Mouse (Mus musculus): ENCODE results near the gene Cdh13. TPM values are rescaled to one million over a fixed set of nuclear protein-coding genes. Genes with fewer than 3 reads are reported as not detected.

The Cdh13 gene
- total RNA-seq, 2 experiments from 2014 or later, result 182 to 194 TPM

DNA sequence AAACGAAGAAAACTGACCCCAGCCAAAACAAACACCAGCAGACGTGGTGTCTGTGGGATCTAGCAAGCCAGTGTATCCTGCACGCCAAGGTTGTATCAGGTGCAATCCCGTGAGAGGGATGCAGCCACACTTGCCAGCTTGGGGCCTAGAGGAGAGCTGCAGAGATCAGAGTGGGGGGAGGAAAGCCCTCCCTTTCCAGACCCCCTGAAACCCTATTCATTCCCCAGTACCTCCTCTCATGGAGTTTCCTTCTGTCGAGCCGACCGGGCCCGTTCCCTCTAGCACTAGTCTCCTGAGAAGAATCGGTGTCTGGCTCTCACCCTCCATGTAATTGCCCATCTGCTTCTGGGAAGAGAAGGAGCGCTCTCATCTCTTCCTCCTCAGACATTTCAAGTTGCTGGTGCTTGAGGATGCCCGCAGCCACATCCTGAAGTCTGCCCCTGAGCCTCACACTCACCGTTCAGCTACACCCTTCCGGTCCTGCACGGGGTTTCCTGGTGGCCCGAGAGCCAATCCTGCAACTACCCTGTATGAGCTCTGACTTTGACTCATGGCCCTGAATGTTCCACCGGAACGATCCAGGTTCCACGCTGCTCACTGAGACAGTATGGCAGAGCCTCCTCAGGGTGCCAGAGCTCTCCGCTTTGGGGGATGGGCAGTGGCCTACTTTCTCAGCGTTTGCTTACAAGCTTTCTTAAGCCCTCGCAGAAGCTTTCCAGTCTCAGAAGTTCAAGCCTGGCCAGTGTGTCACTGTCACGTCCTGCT, 351.9 kb downstream of the Cdh13 start:
- intact Hi-C loops (cut with DNase I), result no loop called here

DNA sequence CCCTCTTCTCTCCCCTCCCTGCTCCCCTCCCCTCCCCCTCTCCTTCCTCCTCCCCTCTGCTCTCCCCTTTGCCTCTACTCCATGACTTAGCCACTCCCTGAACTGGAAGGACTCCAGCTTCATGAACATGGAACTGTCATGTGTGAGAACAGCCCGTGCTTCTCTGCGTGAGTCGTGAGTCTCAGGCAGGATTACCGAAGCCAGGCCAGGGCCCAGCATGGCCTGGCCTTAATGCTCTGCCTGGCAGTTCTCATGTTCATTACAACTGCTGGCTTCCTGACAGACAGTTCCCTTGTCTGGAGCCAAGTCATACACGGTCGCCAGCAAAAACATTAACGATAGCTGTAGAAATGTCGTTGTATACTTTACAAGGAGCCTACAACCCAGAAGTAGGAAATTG, 356.1 kb downstream of the Cdh13 start:
- intact Hi-C loops (cut with DNase I), result no loop called here

More for the DNA sequence above, 351.9 kb downstream of the Cdh13 start:
- DNase-seq, result no peak

DNA sequence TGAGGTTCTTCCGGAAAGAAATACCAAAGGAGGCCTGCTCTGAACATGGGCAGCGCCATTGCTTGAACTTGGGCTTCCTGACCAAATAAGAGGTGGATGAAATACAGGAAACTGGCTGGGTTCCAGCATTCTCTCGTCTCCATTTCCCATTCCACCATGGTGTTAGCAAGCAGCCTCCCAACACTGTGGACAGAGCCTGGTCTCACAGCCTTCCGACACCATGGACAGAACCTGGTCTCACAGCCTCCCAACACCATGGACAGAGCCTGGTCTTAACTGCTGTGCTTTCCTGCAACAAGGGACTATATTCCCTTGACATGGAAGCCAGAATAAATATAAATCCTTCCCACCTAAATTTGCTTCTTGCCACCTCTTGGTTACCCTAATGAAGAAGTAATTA, 358.3 kb downstream of the Cdh13 start:
- no peak for DNase-seq
- intact Hi-C loops (cut with DNase I), result no loop called here

More for the DNA sequence above, 356.1 kb downstream of the Cdh13 start:
- DNase-seq, result peak; percentile 3 to 52

DNA sequence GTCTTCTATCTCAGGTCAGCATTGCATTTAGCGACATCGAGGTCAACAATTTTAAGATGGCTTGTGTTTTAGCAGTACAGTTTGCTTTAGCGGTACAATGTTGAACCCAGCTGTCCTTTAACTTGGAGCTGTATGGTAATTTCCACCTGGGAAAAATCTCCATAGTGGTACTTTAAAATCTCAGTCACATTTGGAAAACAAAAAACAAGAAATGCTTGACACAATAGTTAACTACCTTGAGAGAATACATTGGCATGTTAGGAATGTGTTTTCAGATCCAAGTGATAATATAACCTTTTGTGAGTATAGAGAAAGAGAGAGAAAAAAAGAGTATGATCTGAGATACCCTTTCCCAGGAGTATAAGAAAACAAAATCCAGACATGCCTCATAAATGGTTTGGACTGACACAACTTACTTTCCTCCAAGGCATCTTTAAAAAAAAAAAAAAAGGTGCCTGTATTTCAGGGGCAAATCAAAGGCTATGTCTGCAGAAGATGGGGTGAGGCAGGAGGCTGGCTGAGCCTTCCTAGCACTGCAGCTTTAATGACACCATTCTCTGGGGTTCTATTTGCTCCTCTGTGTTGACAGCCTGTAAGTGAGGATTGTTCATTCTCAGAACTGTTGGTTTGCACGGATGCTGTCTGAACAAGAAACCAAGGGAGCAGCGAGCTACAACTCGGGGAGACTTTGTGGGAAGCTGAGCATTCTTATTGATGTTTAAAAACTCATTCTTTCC, 365.4 kb downstream of the Cdh13 start:
- no peak for DNase-seq
- intact Hi-C loops (cut with DNase I), result no loop called here

DNA sequence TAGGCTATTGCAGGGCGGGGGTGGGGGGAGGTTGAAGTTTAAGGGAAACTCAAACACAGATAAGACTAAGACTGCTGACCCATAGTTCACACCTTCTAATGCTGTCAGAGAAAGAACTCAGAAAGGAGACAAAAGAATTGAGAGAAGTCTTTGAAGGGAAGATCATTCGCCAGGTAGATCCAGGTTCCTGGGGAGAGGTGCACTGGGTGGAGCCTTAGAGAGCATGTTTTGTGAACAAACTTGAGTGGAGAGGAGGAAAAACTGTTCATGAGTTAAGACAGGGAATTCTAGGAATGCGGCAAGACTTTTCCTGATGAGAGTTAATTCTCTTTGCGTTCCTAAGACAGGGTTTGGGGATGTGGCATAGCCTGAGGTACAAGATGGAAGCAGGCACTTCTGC, 366.4 kb downstream of the Cdh13 start:
- intact Hi-C loops (cut with DNase I), result no loop called here
- no peak for DNase-seq

DNA sequence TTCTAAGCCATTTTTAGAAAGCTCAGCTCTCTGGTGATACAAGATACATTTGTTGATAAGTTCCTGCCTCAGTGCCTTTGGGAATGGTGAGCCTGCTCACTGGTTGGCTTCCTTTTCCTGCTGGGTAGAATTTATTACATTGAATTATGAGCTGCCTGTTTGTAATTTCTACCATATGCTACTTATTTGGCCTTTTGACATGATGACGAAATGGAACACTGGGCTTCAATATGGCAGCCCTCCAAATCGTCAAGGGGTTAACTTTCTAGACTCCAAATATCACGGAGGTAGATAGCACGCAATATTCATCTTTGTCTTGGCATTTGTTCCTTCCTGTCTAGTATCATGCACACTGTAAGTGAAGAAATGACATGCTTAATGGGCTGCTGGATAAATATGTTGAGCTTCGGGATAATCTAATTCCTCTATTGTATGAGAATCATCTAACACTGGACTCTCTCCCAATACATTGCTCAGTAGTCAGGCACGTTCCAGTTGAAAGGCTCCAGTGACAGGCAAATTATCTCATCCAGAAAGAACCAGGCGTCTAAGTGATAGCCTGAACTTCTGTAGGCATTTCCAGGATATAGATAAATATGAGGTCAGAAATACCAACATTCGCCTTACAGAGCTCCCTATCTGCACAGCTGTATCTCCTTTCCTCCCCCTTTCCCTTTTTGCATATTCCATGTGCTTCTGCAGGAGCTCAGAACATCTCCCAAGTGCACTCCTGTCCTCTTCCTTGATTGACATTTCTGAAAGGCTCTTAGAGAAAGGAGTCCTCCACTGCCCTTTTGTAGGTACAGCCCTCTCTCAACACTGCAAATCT, 378.7 kb downstream of the Cdh13 start:
- DNase-seq, result no peak
- intact Hi-C loops (cut with DNase I), result no loop called here

DNA sequence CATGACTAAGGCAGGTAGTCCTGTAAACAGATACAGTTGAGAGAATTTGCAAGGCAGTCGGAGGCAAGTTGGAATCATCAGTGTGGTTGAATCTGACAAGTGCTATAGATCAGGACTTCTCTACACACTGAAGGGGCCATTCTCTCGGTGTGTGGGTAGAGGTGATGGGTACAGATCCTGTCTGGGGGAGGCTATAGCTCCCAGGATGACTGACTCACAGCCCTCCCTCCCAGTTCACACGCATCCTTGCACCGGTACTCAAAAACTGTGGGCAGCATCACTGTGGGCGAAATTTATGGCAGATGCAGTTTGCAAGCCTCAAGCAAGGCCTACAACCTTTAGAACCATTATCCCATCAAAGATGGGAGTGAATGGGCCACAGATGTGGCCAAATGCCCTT, 381.5 kb downstream of the Cdh13 start:
- intact Hi-C loops (cut with DNase I), result no loop called here

DNA sequence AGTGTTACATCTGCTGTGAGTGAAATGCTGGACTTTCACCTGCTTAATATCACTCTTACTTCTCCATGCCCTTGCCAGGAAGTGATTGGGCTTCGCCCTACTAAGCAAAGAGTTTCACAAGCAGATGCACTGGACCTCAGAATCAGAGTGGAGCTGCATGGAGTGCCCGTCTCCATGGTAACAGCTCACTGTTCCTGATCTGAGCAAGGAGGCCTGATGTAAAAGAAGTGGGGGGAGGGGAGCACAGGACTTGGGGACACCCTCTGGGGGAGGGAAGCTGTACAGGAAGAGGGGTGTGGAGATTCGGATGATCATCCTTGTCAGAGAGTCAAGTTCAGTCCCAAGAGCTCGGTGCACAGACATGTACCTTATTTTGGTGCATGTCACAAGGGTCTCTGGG, 384.2 kb downstream of the Cdh13 start:
- intact Hi-C loops (cut with DNase I), result no loop called here
- no peak for DNase-seq

More for the DNA sequence above, 381.5 kb downstream of the Cdh13 start:
- DNase-seq, result no peak

DNA sequence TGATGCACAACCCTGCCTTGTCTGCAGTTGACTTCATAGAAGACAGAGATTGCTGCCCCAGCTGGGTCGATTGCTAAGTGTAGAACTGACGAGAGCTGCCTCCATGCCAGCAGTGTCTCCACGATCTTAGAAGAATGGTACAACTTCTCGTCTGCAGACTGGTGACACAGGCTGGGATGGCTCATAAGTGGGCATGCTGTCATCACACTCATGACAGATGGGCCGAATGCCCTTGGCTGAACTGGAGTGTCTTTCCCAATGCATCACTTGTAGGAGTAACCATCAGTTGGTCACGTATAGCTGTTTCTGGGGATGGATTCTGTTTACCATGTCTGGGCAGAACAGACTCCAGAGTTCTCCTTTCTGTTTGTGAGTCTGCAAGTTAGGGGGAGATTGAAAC, 392.7 kb downstream of the Cdh13 start:
- intact Hi-C loops (cut with DNase I), result no loop called here
- DNase-seq, result no peak

DNA sequence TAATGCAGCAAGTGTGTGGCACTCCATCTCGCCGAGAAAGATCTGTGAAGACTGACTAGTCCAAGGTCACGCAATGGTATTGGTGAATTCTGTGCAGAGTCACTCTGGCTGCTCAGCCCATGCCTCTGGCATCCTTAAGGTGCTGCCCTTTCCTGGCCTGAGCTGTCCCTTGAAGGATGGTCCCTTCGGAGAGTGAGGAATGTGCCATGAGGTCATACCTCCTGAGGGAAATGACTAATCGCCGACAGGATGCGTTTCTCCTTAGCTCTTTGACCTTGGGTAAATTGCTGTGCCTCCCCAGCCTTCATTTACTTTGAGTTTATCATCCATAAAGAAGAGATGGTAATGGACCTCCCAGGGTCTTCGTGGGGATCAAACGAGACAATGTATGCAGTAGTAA, 395.8 kb downstream of the Cdh13 start:
- DNase-seq, result no peak
- intact Hi-C loops (cut with DNase I), result no loop called here

DNA sequence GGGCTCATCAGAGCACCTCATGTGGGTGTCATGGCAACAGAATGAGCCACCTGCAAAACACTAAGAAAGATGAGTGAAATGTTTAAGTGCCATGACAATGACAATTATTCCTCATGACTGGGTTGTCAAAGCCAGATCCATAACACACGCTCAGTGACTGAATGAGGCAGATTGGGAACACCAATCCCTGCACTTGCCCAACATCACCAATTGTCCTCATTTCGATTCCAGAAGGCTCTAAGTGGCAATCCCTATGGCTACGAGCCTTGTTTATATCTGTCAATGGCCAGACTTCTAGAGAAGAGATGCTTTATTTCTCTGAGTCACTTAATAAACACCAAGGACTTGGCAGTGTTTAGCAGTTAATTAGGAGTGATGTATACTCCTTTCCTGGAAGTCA, 399.9 kb downstream of the Cdh13 start:
- DNase-seq, result no peak
- intact Hi-C loops (cut with DNase I), result no loop called here

DNA sequence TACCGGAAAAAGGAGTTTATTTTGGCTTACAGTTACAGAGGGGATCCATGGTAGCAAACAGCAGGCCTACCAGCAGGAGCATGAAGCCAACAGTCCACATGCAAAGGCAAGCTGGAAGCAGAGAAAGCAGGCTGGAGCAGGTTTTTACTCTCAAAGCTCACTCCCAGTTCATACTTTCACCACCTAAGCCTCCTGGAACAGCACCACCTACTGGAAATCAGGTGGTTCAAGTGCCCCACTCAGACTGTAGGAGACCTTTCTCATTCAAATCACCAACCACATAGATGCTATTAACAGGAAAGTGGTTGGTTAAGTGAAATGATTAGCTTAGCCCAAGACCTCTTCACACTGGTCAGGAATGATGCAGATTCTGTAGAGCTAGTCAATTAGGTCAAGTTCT, 402.3 kb downstream of the Cdh13 start:
- no peak for DNase-seq
- intact Hi-C loops (cut with DNase I), result no loop called here

DNA sequence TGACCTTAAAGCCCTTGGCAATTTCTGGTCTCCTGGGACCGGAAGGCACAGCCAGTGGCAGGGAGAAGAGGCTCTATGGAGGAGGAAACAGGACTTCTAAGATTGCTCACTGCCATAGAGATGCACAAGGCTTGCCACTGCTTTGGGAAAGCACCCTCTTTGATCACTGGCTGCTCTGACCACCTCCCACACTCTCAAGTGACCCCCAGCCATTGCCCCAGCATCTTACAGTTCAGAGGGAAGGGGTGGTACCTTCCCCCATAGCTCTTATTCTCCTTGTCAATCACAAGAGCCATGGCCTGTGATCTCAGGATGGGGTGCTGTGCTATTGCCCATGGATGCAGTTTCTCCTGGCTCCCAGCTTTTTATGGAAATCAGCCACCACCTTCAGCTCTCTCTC, 406.3 kb downstream of the Cdh13 start:
- DNase-seq, result no peak
- intact Hi-C loops (cut with DNase I), result no loop called here

DNA sequence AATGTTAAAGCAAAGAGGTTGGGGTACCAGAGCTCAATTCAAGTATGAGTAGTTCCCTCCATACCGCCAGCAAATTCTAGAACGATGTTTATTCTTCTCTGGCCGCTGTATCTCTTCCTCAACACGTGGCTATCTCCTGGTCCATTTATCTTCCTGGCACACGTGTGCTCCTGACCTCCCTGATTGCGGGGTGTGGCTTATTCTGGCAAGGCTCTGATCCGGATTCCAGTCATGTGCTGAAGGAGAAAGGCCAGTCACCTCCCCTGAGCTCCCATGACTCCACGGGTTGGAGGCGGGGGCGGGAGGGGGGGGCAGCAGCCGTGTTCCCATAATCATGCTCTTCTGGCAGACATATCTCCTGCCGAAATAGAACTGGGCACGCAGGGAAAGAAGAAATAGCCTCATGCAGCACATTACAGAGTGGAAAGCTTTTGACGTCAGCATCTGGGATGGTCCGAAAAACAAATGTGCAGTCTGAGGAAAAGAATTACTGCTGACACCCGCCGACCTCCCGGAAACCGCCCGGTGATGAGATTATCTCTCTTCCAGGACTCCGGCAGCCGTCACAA, 417.9 kb downstream of the Cdh13 start:
- DNase-seq, result peak; percentile 6 to 20
- intact Hi-C loops (cut with DNase I), result loop anchor here (5.0 kb wide), 1 partner anchor 414 kb away; no protein-coding TSS in a partner anchor

DNA sequence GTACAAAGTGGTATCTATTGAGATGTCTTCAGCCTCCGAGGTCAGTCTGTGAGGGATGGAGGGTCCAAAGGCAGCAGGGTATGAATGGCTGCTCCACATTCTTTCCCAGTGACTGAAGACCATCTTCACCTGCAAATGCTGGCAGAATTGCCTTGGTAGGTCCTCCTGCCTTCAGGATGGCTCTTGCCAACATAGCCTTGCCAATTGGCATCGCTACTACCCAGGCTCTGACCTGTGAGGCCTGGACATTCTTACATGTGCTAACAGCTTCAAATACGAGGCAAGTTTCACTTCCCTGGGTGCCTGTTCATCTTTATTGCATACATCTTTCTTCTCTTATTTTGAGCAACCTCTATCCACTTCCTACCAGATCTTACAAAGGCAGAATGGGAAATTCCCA, 425.8 kb downstream of the Cdh13 start:
- intact Hi-C loops (cut with DNase I), result no loop called here
- peak in 1 of 2 experiments; percentile 24 for DNase-seq

DNA sequence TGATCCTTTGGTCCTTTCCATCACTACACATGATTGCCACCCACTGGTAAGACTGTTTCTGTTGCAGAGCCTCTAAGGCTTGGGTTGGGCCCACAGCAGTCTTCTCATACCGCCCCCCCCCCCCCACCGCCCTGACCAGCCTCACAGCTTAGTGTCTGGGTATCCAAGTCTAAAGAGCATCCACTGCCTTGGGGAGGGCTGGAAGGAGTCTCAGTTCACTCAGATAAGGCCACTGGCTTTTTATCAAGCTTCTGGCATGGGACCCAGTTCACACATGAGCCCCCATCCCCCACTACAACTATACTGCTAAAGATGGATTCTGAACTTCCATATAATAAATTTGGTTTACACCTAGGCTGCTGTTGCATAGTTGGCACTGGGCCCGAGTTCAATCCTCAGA, 428.1 kb downstream of the Cdh13 start:
- intact Hi-C loops (cut with DNase I), result no loop called here
- DNase-seq, result no peak

DNA sequence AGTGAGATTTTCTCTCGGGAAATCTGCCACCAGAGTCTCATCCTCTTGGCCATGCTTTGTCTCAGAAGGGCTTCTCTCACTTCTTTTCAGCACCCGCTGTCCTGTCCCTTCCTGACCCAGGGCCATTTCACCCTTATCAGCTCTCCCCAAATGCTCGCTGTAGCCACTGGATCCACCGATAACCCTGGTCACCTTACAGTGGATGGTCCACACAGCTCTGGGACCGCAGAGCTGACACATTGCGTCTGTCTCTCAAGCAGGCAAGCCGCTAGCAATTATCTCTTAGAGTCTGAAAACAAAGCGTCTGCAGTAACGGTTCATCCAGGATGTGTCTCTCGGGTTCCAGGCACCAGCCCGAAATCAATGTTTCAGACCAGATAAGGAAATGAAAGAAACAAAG, 429.6 kb downstream of the Cdh13 start:
- intact Hi-C loops (cut with DNase I), result no loop called here
- DNase-seq, result no peak

DNA sequence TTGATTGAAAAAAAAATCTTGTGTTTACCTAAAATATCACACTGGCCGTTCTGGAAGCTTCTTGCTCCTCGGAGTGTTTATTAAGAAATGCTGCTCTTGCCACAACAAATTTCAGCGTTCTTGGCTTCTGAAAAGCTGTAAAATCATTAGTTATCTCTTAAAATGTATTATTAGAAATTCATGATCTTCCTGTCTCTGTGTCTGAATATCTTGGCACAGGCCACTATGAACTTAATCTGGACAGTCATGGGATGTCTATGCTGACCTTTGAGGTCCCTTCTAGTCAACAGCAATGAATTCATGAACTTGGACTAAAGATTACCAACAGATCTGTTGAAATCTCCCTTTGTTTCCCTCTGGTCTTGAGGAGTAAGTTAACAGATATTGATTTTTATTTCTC, 430.1 kb downstream of the Cdh13 start:
- DNase-seq, result no peak
- intact Hi-C loops (cut with DNase I), result no loop called here

DNA sequence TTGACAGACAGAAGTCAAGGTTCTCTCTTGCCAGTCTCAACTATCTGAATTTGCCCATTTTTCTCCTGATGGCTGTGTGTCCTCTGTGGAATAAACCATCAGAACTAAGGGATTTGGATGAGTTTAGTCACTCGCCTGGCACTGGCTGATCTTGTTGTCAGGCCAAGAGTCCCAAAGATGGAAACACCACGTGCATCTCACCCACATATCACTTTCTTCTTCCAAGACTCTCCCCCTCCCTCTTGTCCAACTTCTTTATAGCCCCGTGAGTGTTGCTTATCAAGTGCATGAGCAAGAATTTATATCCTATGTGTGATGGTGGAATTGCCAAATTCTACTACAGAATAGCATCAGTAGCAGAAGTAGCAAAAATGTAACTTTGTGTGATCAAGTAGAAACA, 439.4 kb downstream of the Cdh13 start:
- DNase-seq, result no peak
- intact Hi-C loops (cut with DNase I), result no loop called here

DNA sequence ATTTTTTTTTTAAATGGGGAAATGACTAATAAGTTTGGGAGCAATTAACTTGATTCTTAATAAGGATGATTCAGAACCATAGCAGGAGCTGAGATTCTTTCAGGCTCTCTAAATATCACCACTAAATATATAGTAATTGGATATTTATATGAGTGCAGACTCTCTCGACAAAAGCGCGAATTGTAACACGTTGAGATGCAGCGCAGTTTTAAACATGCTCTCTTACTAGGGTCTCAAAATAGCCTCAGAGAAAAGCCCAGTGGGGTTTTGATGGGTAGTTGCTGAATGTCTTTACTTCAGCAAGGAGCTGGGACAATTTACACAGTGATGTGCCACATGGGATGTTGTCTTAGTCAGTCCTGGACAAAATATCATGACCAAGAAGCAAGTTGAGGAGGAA, 442.1 kb downstream of the Cdh13 start:
- DNase-seq, result no peak
- intact Hi-C loops (cut with DNase I), result no loop called here

DNA sequence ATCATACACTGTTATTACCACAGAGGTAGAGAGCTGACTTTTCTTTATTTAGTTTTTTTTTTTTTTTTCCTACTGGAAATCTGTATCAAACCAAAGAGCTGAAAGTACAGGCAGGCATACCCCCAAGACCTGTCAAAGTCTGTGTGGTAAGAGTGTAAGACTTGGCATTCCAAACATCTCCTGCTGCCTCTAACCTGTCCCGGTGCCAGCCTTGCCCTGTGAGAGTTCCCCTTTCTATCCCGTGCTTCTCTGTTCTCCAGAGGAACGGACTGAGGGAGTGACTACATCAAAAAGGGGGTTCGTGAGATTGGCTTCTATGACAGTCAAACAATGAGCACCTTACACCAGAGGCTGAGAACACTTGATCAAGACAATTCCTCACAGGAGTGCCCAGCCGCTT, 458.2 kb downstream of the Cdh13 start:
- intact Hi-C loops (cut with DNase I), result no loop called here

More for the DNA sequence above, 458.2 kb downstream of the Cdh13 start:
- no peak for DNase-seq
